Mouse (Mus musculus) lung, postnatal 0 days (tissue): ENCODE measurements around the gene Teddm1b. TPM values are rescaled to one million over a fixed set of nuclear protein-coding genes. Genes with fewer than 3 reads are reported as not detected.
"Not testable (repeated sequence)": the region's sequence is repeated elsewhere in the genome, so short reads cannot be mapped to it uniquely, and the experiment has no call there.

ENCODE experiments used
- ATAC-seq: fragments of 200-750 bp; cut with Nextera tagmentation; 2 replicates; pipeline ENCODE4 v1.8.0; 2017; ENCODE audit warnings: moderate library complexity
- DNase-seq: peaks from one replicate; pipeline ENCODE4 v3.0.0-alpha.2; 2016; ENCODE audit warnings: low spot score
- H3K27ac ChIP-seq: fragments of 300-500 bp; sonication (generic); 2 replicates; pipeline ENCODE4 v1.5.1; 2014; ENCODE audit warnings: antibody characterized with exemption, mild to moderate bottlenecking, low read length, mixed read lengths
- H3K27me3 ChIP-seq: fragments of 300-500 bp; sonication (generic); replicated peaks from 2 replicates; pipeline ENCODE4 v1.6.1; 2014; ENCODE audit warnings: low read length, mixed read lengths; ENCODE audit not compliant: insufficient read depth
- H3K36me3 ChIP-seq: fragments of 300-500 bp; sonication (generic); 2 replicates; pipeline ENCODE4 v1.6.1; 2014; ENCODE audit warnings: low read length, mixed read lengths; ENCODE audit not compliant: insufficient read depth
- H3K4me1 ChIP-seq: fragments of 300-500 bp; sonication (generic); 2 replicates; pipeline ENCODE4 v1.6.1; 2014; ENCODE audit warnings: antibody characterized with exemption, low read depth, low read length, mixed read lengths; ENCODE audit not compliant: insufficient read depth
- H3K4me2 ChIP-seq: fragments of 300-500 bp; sonication (generic); replicated peaks from 2 replicates; pipeline ENCODE4 v1.6.1; 2014; ENCODE audit warnings: low read depth, mild to moderate bottlenecking, low read length, moderate library complexity, mixed read lengths
- H3K4me3 ChIP-seq: fragments of 300-500 bp; sonication (generic); 2 replicates; pipeline ENCODE4 v1.5.1; 2014; ENCODE audit warnings: low read depth, low read length
- H3K9ac ChIP-seq: fragments of 300-500 bp; sonication (generic); replicated peaks from 2 replicates; pipeline ENCODE4 v1.6.1; 2014; ENCODE audit warnings: low read depth, mild to moderate bottlenecking
- H3K9me3 ChIP-seq: fragments of 300-500 bp; sonication (generic); 2 replicates; pipeline ENCODE4 v1.6.1; 2016; ENCODE audit warnings: low read length, mixed read lengths
- CTCF ChIP-seq: IDR thresholded peaks from 2 replicates; pipeline ENCODE4 v1.5.1; 2016; ENCODE audit warnings: antibody characterized with exemption, mild to moderate bottlenecking
- EP300 ChIP-seq: IDR thresholded peaks from 2 replicates; pipeline ENCODE4 v1.6.1; 2016; ENCODE audit warnings: antibody characterized with exemption, mild to moderate bottlenecking, control low read depth
- WGBS: fragments of 180-500 bp; shearing (Covaris S2); extraction: QIAGEN DNeasy Blood & Tissue Kit; methylation state at CpG from one replicate; pipeline ENCODE4 v1.1.7; 2014; 5-methylcytosine and 5-hydroxymethylcytosine counted together
- polyA plus RNA-seq: library from polyadenylated mRNA; unstranded; fragments of >200 nt; fragmentation: Nextera tagmentation; extraction: Ambion mirVana; gene quantifications from 2 replicates; pipeline ENCODE4 v1.2.1, GENCODE M21; 2015

The Teddm1b gene
- polyA plus RNA-seq, result 0.07 and 0.11 TPM in 2 replicates

GRCm38 (mm10) chr1:153874045-153874444 lies at the start of gene Teddm1b:
Gene Teddm1b, plus strand, starts transcription at chr1:153874345.
- Histone ChIP-seq H3K4me3 (no peak within 1 kb of the TSS), H3K36me3 (no peaks in the 10 kb centered on the region), H3K27me3 (no peaks in the 10 kb centered on the region), H3K9ac (no peak within 1 kb of the TSS), H3K4me1 (no peaks in the 10 kb centered on the region), H3K4me2 (no peak within 1 kb of the TSS), H3K27ac (no peak within 1 kb of the TSS), H3K9me3 (no peaks in the 10 kb centered on the region)
- ATAC-seq (no peak), DNase-seq (no peak)
- no peak for TF ChIP-seq EP300
- no peak for TF ChIP-seq CTCF
- 80% methylated on average over 6 of the region's 6 CpGs for WGBS

GRCm38 (mm10) chr1:153830746-153831145 lies 43.4 kb upstream of the Teddm1b start:
- Histone ChIP-seq H3K27me3 (no peaks in the 10 kb centered on the region), H3K9me3 (no peaks in the 10 kb centered on the region), H3K4me3 (no peak overlapping the region), H3K27ac (no peak overlapping the region), H3K4me1 (no peaks in the 10 kb centered on the region), H3K9ac (no peak overlapping the region), H3K36me3 (no peaks in the 10 kb centered on the region), H3K4me2 (no peak overlapping the region)
- 75% methylated on average over 4 of the region's 4 CpGs for WGBS
- ATAC-seq, result no peak
- no peak for TF ChIP-seq EP300
- TF ChIP-seq CTCF, result no peak
- no peak for DNase-seq

GRCm38 (mm10) chr1:153836036-153836435 lies 38.1 kb upstream of the Teddm1b start:
- H3K27ac ChIP-seq, result no peak overlapping the region
- ATAC-seq (no peak), DNase-seq (peak; percentile 18)
- no peak overlapping the region for H3K4me2 ChIP-seq
- H3K4me1 ChIP-seq, result no peaks in the 10 kb centered on the region
- H3K9me3 ChIP-seq, result no peaks in the 10 kb centered on the region
- H3K4me3 ChIP-seq, result no peak overlapping the region
- no peaks in the 10 kb centered on the region for H3K36me3 ChIP-seq
- no peaks in the 10 kb centered on the region for H3K27me3 ChIP-seq
- WGBS, result 62% methylated on average over 4 of the region's 4 CpGs
- H3K9ac ChIP-seq, result no peak overlapping the region
- no peak for TF ChIP-seq CTCF
- no peak for TF ChIP-seq EP300

DNA sequence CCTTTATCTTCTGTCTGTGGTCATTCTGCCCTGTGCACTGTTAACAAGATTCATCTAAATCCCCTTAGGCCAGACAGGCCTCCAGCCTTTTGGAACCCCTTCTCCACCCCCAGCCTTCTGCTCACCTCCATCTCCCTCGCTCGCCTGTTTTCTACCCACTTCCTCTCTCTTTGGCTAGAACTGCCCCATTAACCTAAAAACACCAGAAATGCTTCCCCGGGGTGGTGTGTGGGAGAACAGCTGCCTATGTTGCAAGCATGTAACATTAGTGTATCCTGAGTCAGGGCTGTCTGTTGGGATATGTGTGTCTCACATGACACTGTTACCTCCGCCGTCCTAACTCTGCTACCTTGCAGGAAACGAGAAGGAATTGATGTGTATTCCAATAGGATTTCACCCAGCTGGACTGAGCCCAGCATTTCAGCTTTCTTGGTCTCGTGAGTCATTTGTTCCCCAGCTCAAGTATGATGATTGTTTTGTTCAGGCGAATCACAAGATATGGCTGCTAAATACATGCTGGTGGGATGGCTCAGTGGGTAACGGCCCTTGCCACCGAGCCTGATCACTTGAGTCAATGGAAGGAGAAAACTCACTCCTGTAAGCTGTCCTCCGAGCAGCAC lies 31.9 kb upstream of the Teddm1b start:
- H3K4me2 ChIP-seq, result no peak overlapping the region
- no peaks in the 10 kb centered on the region for H3K27me3 ChIP-seq
- H3K4me3 ChIP-seq, result no peak overlapping the region
- H3K9ac ChIP-seq, result no peak overlapping the region
- ATAC-seq, result no peak
- no peaks in the 10 kb centered on the region for H3K4me1 ChIP-seq
- WGBS, result 85% methylated on average over 11 of the region's 11 CpGs
- no peaks in the 10 kb centered on the region for H3K36me3 ChIP-seq
- no peaks in the 10 kb centered on the region for H3K9me3 ChIP-seq
- H3K27ac ChIP-seq, result no peak overlapping the region
- no peak for DNase-seq
- TF ChIP-seq EP300 (no peak), CTCF (no peak)

DNA sequence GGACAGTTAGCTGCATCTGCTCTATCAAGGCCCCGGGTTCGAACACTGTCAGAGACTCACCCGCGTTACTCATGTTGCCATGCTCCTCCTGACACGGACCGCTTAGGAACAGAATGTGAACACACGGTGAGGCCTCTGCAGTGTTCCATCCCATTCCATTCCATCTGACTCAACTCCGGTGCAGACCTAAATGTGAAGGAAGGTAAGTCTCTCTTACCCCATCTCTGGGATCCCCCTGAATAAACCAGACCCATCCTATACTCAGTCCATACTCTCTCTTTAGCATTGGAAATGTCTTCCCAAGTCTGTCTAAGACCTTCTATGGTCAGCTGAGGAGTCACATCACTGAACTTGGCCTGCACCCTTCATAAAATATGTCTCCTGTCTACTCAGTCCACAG lies 30.1 kb upstream of the Teddm1b start, which contains the start of gene Rgsl1:
Gene Rgsl1 (minus strand): TSS at position 101 of the 400 bp plus-strand sequence.
- DNase-seq, result no peak
- Histone ChIP-seq H3K4me3 (no peak within 1 kb of the TSS), H3K4me1 (no peaks in the 10 kb centered on the region), H3K36me3 (no peaks in the 10 kb centered on the region), H3K9ac (no peak within 1 kb of the TSS), H3K4me2 (no peak within 1 kb of the TSS), H3K9me3 (no peaks in the 10 kb centered on the region), H3K27me3 (no peaks in the 10 kb centered on the region), H3K27ac (no peak within 1 kb of the TSS)
- WGBS, result 91% methylated on average over 8 of the region's 8 CpGs
- ATAC-seq, result no peak
- no peak for TF ChIP-seq EP300
- no peak for TF ChIP-seq CTCF

GRCm38 (mm10) chr1:153846420-153846819 lies 27.7 kb upstream of the Teddm1b start:
- no peak overlapping the region for H3K4me2 ChIP-seq
- H3K36me3 ChIP-seq, result no peaks in the 10 kb centered on the region
- ATAC-seq, result no peak
- no peaks in the 10 kb centered on the region for H3K27me3 ChIP-seq
- H3K27ac ChIP-seq, result no peak overlapping the region
- H3K4me3 ChIP-seq, result no peak overlapping the region
- WGBS, result 82% methylated on average over 7 of the region's 7 CpGs
- no peak for TF ChIP-seq CTCF
- no peak for TF ChIP-seq EP300
- H3K9ac ChIP-seq, result no peak overlapping the region
- no peaks in the 10 kb centered on the region for H3K4me1 ChIP-seq
- H3K9me3 ChIP-seq, result no peaks in the 10 kb centered on the region
- no peak for DNase-seq

DNA sequence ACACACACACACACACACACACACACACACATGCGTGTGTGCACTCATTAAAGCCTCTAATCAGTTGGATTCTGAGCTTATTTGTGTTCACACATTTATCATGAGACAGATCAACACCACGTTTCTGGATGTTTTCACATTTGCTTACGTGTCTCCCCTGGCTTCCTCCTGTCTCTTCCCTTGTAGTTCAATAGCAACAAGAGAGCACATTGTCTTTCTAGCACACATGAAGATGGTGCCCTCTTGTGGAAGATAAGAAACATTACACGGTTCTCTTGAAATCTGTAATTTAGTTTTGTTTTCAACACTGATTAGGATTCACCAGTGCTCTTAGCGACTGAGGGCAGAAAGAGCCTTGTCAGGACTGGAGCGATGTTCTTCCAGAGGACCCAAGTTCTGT lies 27.3 kb upstream of the Teddm1b start:
- DNase-seq (peak; percentile 90), ATAC-seq (no peak)
- Histone ChIP-seq H3K27ac (no peak overlapping the region), H3K4me3 (no peak overlapping the region), H3K36me3 (no peaks in the 10 kb centered on the region), H3K4me1 (no peaks in the 10 kb centered on the region), H3K9me3 (no peaks in the 10 kb centered on the region), H3K27me3 (no peaks in the 10 kb centered on the region), H3K9ac (no peak overlapping the region), H3K4me2 (no peak overlapping the region)
- TF ChIP-seq CTCF (peak; percentile 83), EP300 (no peak)
- 27% methylated on average over 6 of the region's 6 CpGs for WGBS

DNA sequence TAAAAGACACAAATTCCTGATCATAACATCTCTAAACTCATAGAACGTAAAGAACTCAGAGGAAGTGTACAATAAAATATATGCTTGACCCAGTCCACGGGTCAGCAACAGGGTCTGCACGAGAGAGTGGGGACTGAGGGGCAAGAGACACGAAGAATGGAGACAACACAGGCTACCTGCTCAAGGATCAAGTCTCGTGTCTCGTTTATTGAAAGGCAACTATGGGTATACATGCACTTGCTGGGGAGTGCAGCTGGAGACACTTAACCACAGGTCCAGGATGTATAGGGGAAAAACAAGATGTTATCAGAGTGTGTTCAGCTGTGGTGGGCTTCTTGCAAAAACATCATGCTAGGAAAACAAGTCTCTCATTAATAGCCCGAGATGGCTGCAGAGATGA lies 21.4 kb upstream of the Teddm1b start:
- H3K4me1 ChIP-seq, H3K4me2 ChIP-seq, H3K9ac ChIP-seq, DNase-seq, H3K9me3 ChIP-seq, H3K27me3 ChIP-seq, ATAC-seq, H3K36me3 ChIP-seq, H3K4me3 ChIP-seq, H3K27ac ChIP-seq: not testable (repeated sequence)
- WGBS, result 67% methylated on average over 7 of the region's 7 CpGs
